Mouse (Mus musculus) MEL (cell line): ENCODE measurements around the gene Ucn3. TPM values are rescaled to one million over a fixed set of nuclear protein-coding genes. Genes with fewer than 3 reads are reported as not detected.

Experiments
- DNase-seq: peaks from one replicate; pipeline ENCODE4 v3.0.0; 2011; ENCODE audit warnings: low read depth, low spot score
- H3K27ac ChIP-seq: 2 replicates; pipeline ENCODE4 v1.5.1; 2012; ENCODE audit warnings: low read depth, mild to moderate bottlenecking, control low read depth, low read length, moderate library complexity; ENCODE audit not compliant: control insufficient read depth
- H3K27me3 ChIP-seq, 2 experiments: fragments of 150-350 bp in 1 of 2; sonication (generic) in 1 of 2; 2 replicates each; pipeline ENCODE4 v1.6.1; 2012; ENCODE audit warnings: low read length in 2 of 2, mild to moderate bottlenecking in 2 of 2, improper control_type of control experiment in 1 of 2, moderate library complexity in 1 of 2; ENCODE audit not compliant: insufficient read depth in 2 of 2, control insufficient read depth in 1 of 2
- H3K36me3 ChIP-seq, 2 experiments: 2 replicates each; pipeline ENCODE4 v1.6.1; 2012 to 2014; ENCODE audit warnings: low read length in 2 of 2, improper control_type of control experiment in 1 of 2, inconsistent platforms in 1 of 2, mild to moderate bottlenecking in 1 of 2; ENCODE audit not compliant: insufficient read depth in 2 of 2, control insufficient read depth in 1 of 2
- H3K4me1 ChIP-seq, 2 experiments: fragments of 150-350 bp in 1 of 2; sonication (generic) in 1 of 2; 2 replicates each; pipeline ENCODE4 v1.6.1; 2012; ENCODE audit warnings: low read length in 2 of 2, improper control_type of control experiment in 1 of 2, mild to moderate bottlenecking in 1 of 2; ENCODE audit not compliant: insufficient read depth in 2 of 2, control insufficient read depth in 1 of 2
- H3K4me3 ChIP-seq, 2 experiments: fragments of 150-350 bp in 1 of 2; sonication (generic) in 1 of 2; 2 replicates each; pipeline ENCODE4 v1.5.1; 2012; ENCODE audit warnings: low read depth in 2 of 2, low read length in 2 of 2, mild to moderate bottlenecking in 2 of 2, moderate library complexity in 2 of 2, control low read depth in 1 of 2, improper control_type of control experiment in 1 of 2; ENCODE audit not compliant: control insufficient read depth in 1 of 2, insufficient read depth in 1 of 2
- H3K79me2 ChIP-seq: 2 replicates; pipeline ENCODE4 v1.6.1; 2012; ENCODE audit warnings: mild to moderate bottlenecking, low read length, moderate library complexity; ENCODE audit not compliant: control insufficient read depth, poor library complexity, insufficient read depth
- H3K9ac ChIP-seq: 2 replicates; pipeline ENCODE4 v1.6.1; 2012; ENCODE audit warnings: low read depth, mild to moderate bottlenecking, control low read depth, low read length, moderate library complexity; ENCODE audit not compliant: control insufficient read depth, poor library complexity, severe bottlenecking
- H3K9me3 ChIP-seq: fragments of 150-350 bp; sonication (generic); replicated peaks from 2 replicates; pipeline ENCODE4 v1.6.1; 2012; ENCODE audit warnings: mild to moderate bottlenecking, low read length, improper control_type of control experiment, moderate library complexity; ENCODE audit not compliant: insufficient read depth
- CHD2 ChIP-seq: IDR thresholded peaks from 2 replicates; pipeline ENCODE4 v1.6.1; 2011; ENCODE audit warnings: low read length, improper control_type of control experiment
- CTCF ChIP-seq, 3 experiments: IDR thresholded peaks in 2 of 3; conservative IDR thresholded peaks in 1 of 3; 2 replicates each; pipeline ENCODE4 v1.5.1; 2011 to 2012; ENCODE audit warnings: low read length in 3 of 3, low read depth in 2 of 3, mild to moderate bottlenecking in 2 of 3, improper control_type of control experiment in 1 of 3, inconsistent platforms in 1 of 3, mixed read lengths in 1 of 3, moderate library complexity in 1 of 3; ENCODE audit not compliant: control insufficient read depth in 1 of 3, insufficient read depth in 1 of 3, poor library complexity in 1 of 3, severe bottlenecking in 1 of 3
- GATA1 ChIP-seq: IDR thresholded peaks from 2 replicates; pipeline ENCODE4 v1.6.1; 2011; ENCODE audit warnings: low read depth, low read length, improper control_type of control experiment
- KAT2A ChIP-seq: conservative IDR thresholded peaks from 2 replicates; pipeline ENCODE4 v1.6.1; 2012; ENCODE audit warnings: low read depth, low read length, improper control_type of control experiment, inconsistent platforms
- MAFK ChIP-seq: IDR thresholded peaks from 2 replicates; pipeline ENCODE4 v1.6.1; 2011; ENCODE audit warnings: low read depth, mild to moderate bottlenecking, low read length, improper control_type of control experiment, borderline replicate concordance
- MAX ChIP-seq: IDR thresholded peaks from 2 replicates; pipeline ENCODE4 v1.6.1; 2011; ENCODE audit warnings: low read length, improper control_type of control experiment
- MAZ ChIP-seq: IDR thresholded peaks from 2 replicates; pipeline ENCODE4 v1.6.1; 2012; ENCODE audit warnings: low read depth, mild to moderate bottlenecking, inconsistent platforms, low read length, improper control_type of control experiment
- MEF2A ChIP-seq: IDR thresholded peaks from 2 replicates; pipeline ENCODE4 v1.6.1; 2014; ENCODE audit warnings: low read depth, mild to moderate bottlenecking, inconsistent platforms, low read length, improper control_type of control experiment; ENCODE audit not compliant: poor library complexity, insufficient replicate concordance, severe bottlenecking; ENCODE audit errors: extremely low read depth
- MXI1 ChIP-seq: IDR thresholded peaks from 2 replicates; pipeline ENCODE4 v1.6.1; 2011; ENCODE audit warnings: mild to moderate bottlenecking, low read depth, low read length, improper control_type of control experiment
- MYC ChIP-seq: IDR thresholded peaks from 2 replicates; pipeline ENCODE4 v1.6.1; 2011; ENCODE audit warnings: low read depth, mild to moderate bottlenecking, low read length, improper control_type of control experiment, moderate library complexity
- NRF1 ChIP-seq: IDR thresholded peaks from 2 replicates; pipeline ENCODE4 v1.6.1; 2014; ENCODE audit warnings: low read depth, mild to moderate bottlenecking, inconsistent platforms, low read length, improper control_type of control experiment, moderate library complexity; ENCODE audit not compliant: poor library complexity, insufficient read depth, severe bottlenecking
- POLR2A ChIP-seq, 2 experiments: IDR thresholded peaks; 2 replicates each; pipeline ENCODE4 v1.6.1; 2011 to 2012; ENCODE audit warnings: low read length in 2 of 2, mild to moderate bottlenecking in 2 of 2, control low read depth in 1 of 2, improper control_type of control experiment in 1 of 2, low read depth in 1 of 2, moderate library complexity in 1 of 2; ENCODE audit not compliant: control insufficient read depth in 1 of 2, insufficient read depth in 1 of 2, poor library complexity in 1 of 2
- POLR2AphosphoS2 ChIP-seq: IDR thresholded peaks from 2 replicates; pipeline ENCODE4 v1.6.1; 2011; ENCODE audit warnings: low read length, improper control_type of control experiment
- RAD21 ChIP-seq: IDR thresholded peaks from 2 replicates; pipeline ENCODE4 v1.6.1; 2011; ENCODE audit warnings: mild to moderate bottlenecking, low read depth, low read length, improper control_type of control experiment
- RCOR1 ChIP-seq: IDR thresholded peaks from 2 replicates; pipeline ENCODE4 v1.6.1; 2012; ENCODE audit warnings: low read depth, mild to moderate bottlenecking, inconsistent platforms, low read length, improper control_type of control experiment
- SIN3A ChIP-seq: IDR thresholded peaks from 2 replicates; pipeline ENCODE4 v1.6.1; 2012; ENCODE audit warnings: low read length, improper control_type of control experiment, inconsistent platforms
- SMC3 ChIP-seq: IDR thresholded peaks from 2 replicates; pipeline ENCODE4 v1.6.1; 2011; ENCODE audit warnings: low read depth, low read length, improper control_type of control experiment
- TBP ChIP-seq: IDR thresholded peaks from 2 replicates; pipeline ENCODE4 v1.8.0; 2011; ENCODE audit warnings: low read depth, low read length, improper control_type of control experiment
- UBTF ChIP-seq: IDR thresholded peaks from 2 replicates; pipeline ENCODE4 v1.6.1; 2012; ENCODE audit warnings: low read depth, mild to moderate bottlenecking, inconsistent platforms, low read length, improper control_type of control experiment, moderate library complexity, borderline replicate concordance; ENCODE audit not compliant: insufficient read depth
- USF1 ChIP-seq: IDR thresholded peaks from 2 replicates; pipeline ENCODE4 v1.6.1; 2014; ENCODE audit warnings: low read depth, mild to moderate bottlenecking, inconsistent platforms, low read length, improper control_type of control experiment, moderate library complexity
- USF2 ChIP-seq, 2 experiments: IDR thresholded peaks; 2 replicates each; pipeline ENCODE4 v1.6.1; 2011 to 2012; ENCODE audit warnings: improper control_type of control experiment in 2 of 2, low read length in 2 of 2, borderline replicate concordance in 1 of 2, inconsistent platforms in 1 of 2, low read depth in 1 of 2, mild to moderate bottlenecking in 1 of 2; ENCODE audit not compliant: insufficient read depth in 1 of 2
- ZC3H11A ChIP-seq: IDR thresholded peaks from 2 replicates; pipeline ENCODE4 v1.6.1; 2012; ENCODE audit warnings: low read depth, mild to moderate bottlenecking, inconsistent platforms, low read length, improper control_type of control experiment
- ZMIZ1 ChIP-seq: IDR thresholded peaks from 2 replicates; pipeline ENCODE4 v1.6.1; 2012; ENCODE audit warnings: low read depth, mild to moderate bottlenecking, inconsistent platforms, low read length, improper control_type of control experiment, moderate library complexity
- ZNF384 ChIP-seq: IDR thresholded peaks from 2 replicates; pipeline ENCODE4 v1.6.1; 2012; ENCODE audit warnings: low read depth, mild to moderate bottlenecking, inconsistent platforms, low read length, improper control_type of control experiment
- polyA plus RNA-seq, 2 experiments: library from polyadenylated mRNA; stranded (reverse) in 1 of 2; unstranded in 1 of 2; fragments of >175 nt in 1 of 2; fragments of >200 nt in 1 of 2; gene quantifications; 2 replicates each; pipeline versions ENCODE4 v1.2.1 to v1.2.4; 2012; ENCODE audit warnings: low replicate concordance in 2 of 2, low read depth in 1 of 2; ENCODE audit not compliant: insufficient read length in 2 of 2, insufficient read depth in 1 of 2, missing spikeins in 1 of 2
- total RNA-seq: library from RNA; depleted of rRNA; stranded (reverse); fragments of 300-350 nt; gene quantifications from 2 replicates; pipeline ENCODE4 v1.2.3, GENCODE M21; 2012

The Ucn3 gene
- total and polyA plus RNA-seq, 3 experiments = not detected

GRCm38 (mm10) chr13:3968849-3969248 lies 23.7 kb upstream of the Ucn3 start:
- DNase-seq = no peak
- Histone ChIP-seq H3K36me3 (no peaks in the 10 kb centered on the region), H3K9ac (no peak overlapping the region), H3K9me3 (no peaks in the 10 kb centered on the region), H3K79me2 (no peaks in the 10 kb centered on the region)
- no peak for TF ChIP-seq MAFK
- TF ChIP-seq, all 39 proteins: peak for 0
- Histone ChIP-seq H3K4me1 (no peaks in the 10 kb centered on the region), H3K27ac (no peak overlapping the region), H3K27me3 (no peaks in the 10 kb centered on the region), H3K4me3 (no peak overlapping the region)

GRCm38 (mm10) chr13:3951198-3951914 lies 6.2 kb upstream of the Ucn3 start:
- Histone ChIP-seq H3K27ac (no peak overlapping the region), H3K36me3 (no peaks in the 10 kb centered on the region), H3K79me2 (no peaks in the 10 kb centered on the region), H3K4me3 (no peak overlapping the region), H3K9me3 (no peaks in the 10 kb centered on the region), H3K9ac (no peak overlapping the region), H3K27me3 (0 out of 4 replicates have a peak, but pooled peaks cover 0 to 2% of the 10 kb centered on the region in 2 experiments), H3K4me1 (no peaks in the 10 kb centered on the region)
- TF ChIP-seq SMC3 = peak; percentile 53
- TF ChIP-seq RAD21 = peak; percentile 36
- TF ChIP-seq CTCF (IDR thresholded peaks at IDR 0.05 in 2 of 3, conservative IDR thresholded peaks at IDR 0.05 in 1 of 3; ENCODE audit: control insufficient read depth in 1 of 3, insufficient read depth in 1 of 3, low read depth in 2 of 3, low read length in 3 of 3, poor library complexity in 1 of 3, severe bottlenecking in 1 of 3) = peak; percentile 42 to 54 (median 48)
- no peak for TF ChIP-seq TBP
- TF ChIP-seq USF2 (IDR thresholded peaks at IDR 0.05; ENCODE audit: borderline replicate concordance in 1 of 2, insufficient read depth in 1 of 2, low read depth in 1 of 2, low read length in 2 of 2) = no peak
- TF ChIP-seq MYC = no peak
- TF ChIP-seq ZNF384 = no peak
- DNase-seq = peak; percentile 38

GRCm38 (mm10) chr13:3949477-3949876 lies 4.3 kb upstream of the Ucn3 start:
- peaks cover 0 to 4% of the 10 kb centered on the region in 2 experiments; a peak in 2 of 4 replicates for H3K27me3 ChIP-seq
- no peaks in the 10 kb centered on the region for H3K4me1 ChIP-seq
- H3K27ac ChIP-seq = no peak overlapping the region
- peak; percentile 10 for DNase-seq
- no peaks in the 10 kb centered on the region for H3K36me3 ChIP-seq
- no peaks in the 10 kb centered on the region for H3K9me3 ChIP-seq
- H3K9ac ChIP-seq = no peak overlapping the region
- no peaks in the 10 kb centered on the region for H3K79me2 ChIP-seq
- H3K4me3 ChIP-seq = no peak overlapping the region
- TF ChIP-seq GATA1 = no peak
- no peak for TF ChIP-seq NRF1
- no peak for TF ChIP-seq USF1
- TF ChIP-seq POLR2A (IDR thresholded peaks at IDR 0.05; ENCODE audit: control insufficient read depth in 1 of 2, insufficient read depth in 1 of 2, low read depth in 1 of 2, low read length in 2 of 2, poor library complexity in 1 of 2) = no peak
- TF ChIP-seq MAZ = no peak
- peak; percentile 8; the same call in 1 of the 2 replicates for TF ChIP-seq ZC3H11A
- TF ChIP-seq MAX = no peak
- TF ChIP-seq RCOR1 = no peak
- no peak for TF ChIP-seq USF2 (IDR thresholded peaks at IDR 0.05; ENCODE audit: borderline replicate concordance in 1 of 2, insufficient read depth in 1 of 2, low read depth in 1 of 2, low read length in 2 of 2)
- no peak for TF ChIP-seq ZMIZ1
- no peak for TF ChIP-seq MEF2A
- no peak for TF ChIP-seq KAT2A
- TF ChIP-seq MXI1 = no peak
- no peak for TF ChIP-seq UBTF
- no peak for TF ChIP-seq CHD2
- no peak for TF ChIP-seq MYC
- TF ChIP-seq CTCF (IDR thresholded peaks at IDR 0.05 in 2 of 3, conservative IDR thresholded peaks at IDR 0.05 in 1 of 3; ENCODE audit: control insufficient read depth in 1 of 3, insufficient read depth in 1 of 3, low read depth in 2 of 3, low read length in 3 of 3, poor library complexity in 1 of 3, severe bottlenecking in 1 of 3) = peak in 1 of 3 experiments; percentile 52; a peak in 2 of 6 replicates
- no peak for TF ChIP-seq SIN3A
- no peak for TF ChIP-seq POLR2AphosphoS2
